Mouse (Mus musculus): ENCODE results near the gene Castor2.

DNA sequence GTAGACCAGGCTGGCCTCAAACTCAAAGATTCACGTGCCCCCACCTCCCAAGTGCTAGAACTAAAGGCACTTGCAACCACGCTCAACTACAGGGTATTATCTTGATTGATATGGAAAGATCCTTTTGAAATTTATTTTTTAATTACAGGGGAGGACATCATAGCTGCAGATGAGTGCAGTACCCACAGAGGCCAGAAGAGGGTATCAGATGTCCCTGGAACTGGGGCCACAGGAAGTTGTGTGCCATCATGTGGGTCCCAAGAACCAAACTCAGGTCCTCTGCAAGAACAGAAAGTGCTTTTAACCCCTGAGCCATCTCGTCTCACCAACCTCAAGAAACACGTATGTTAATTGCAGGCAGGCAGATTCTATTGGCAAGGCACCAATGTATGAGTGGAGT is 46.9 kb upstream of the Castor2 start:
- TF ChIP-seq GATA1 (IDR thresholded peaks at IDR 0.05; ENCODE audit: low read length) (no peak), TAL1 (IDR thresholded peaks at IDR 0.05; ENCODE audit: low read length) (no peak)

Measured in erythroblast, embryonic 14.5 days (primary cell).